Mouse (Mus musculus) G1E (cell line): ENCODE measurements around the gene Edem3. TPM values are rescaled to one million over a fixed set of nuclear protein-coding genes. Genes with fewer than 3 reads are reported as not detected.

Experiments used
- ATAC-seq: 2 replicates; pipeline ENCODE4 v1.8.0; 2016; ENCODE audit warnings: mild to moderate bottlenecking; ENCODE audit not compliant: insufficient number of reproducible peaks, poor library complexity, low FRiP score, severe bottlenecking; ENCODE audit errors: extremely low read depth
- DNase-seq: peaks from one replicate; pipeline ENCODE4 v3.0.0; 2012; ENCODE audit warnings: low spot score
- H3K27me3 ChIP-seq: 2 replicates; pipeline ENCODE4 v1.6.1; 2012; ENCODE audit warnings: mild to moderate bottlenecking, low read length, inconsistent platforms; ENCODE audit not compliant: insufficient read depth
- H3K36me3 ChIP-seq: replicated peaks from 2 replicates; pipeline ENCODE3; 2012; ENCODE audit warnings: mild to moderate bottlenecking, inconsistent platforms
- H3K4me1 ChIP-seq: 2 replicates; pipeline ENCODE4 v1.6.1; 2012; ENCODE audit warnings: low read depth, low read length, inconsistent platforms, mixed read lengths; ENCODE audit not compliant: insufficient read depth
- H3K4me3 ChIP-seq: 2 replicates; pipeline ENCODE4 v1.5.1; 2012; ENCODE audit warnings: low read depth, mild to moderate bottlenecking, inconsistent platforms, low read length, moderate library complexity, mixed read lengths
- H3K9me3 ChIP-seq: replicated peaks from 2 replicates; pipeline ENCODE4 v1.6.1; 2012; ENCODE audit warnings: inconsistent platforms
- CTCF ChIP-seq: IDR thresholded peaks from 2 replicates; pipeline ENCODE4 v1.5.1; 2012; ENCODE audit warnings: low read depth, low read length, inconsistent platforms, mixed read lengths
- GATA1 ChIP-seq: IDR thresholded peaks from 2 replicates; pipeline ENCODE4 v1.6.1; 2012; ENCODE audit warnings: borderline replicate concordance, low read length, inconsistent platforms, mixed read lengths
- GATA2 ChIP-seq: IDR thresholded peaks from 2 replicates; pipeline ENCODE4 v1.6.1; 2012; ENCODE audit warnings: low read depth, low read length, inconsistent platforms, borderline replicate concordance
- POLR2AphosphoS5 ChIP-seq: IDR thresholded peaks from 2 replicates; pipeline ENCODE4 v1.6.1; 2012; ENCODE audit warnings: low read depth, low read length, inconsistent platforms; ENCODE audit not compliant: insufficient replicate concordance
- TAL1 ChIP-seq: conservative IDR thresholded peaks from 2 replicates; pipeline ENCODE4 v1.6.1; 2012; ENCODE audit warnings: low read depth, low read length, inconsistent platforms, mixed read lengths
- polyA plus RNA-seq: library from polyadenylated mRNA; stranded (reverse); fragments of >175 nt; gene quantifications from 2 replicates; pipeline ENCODE4 v1.2.3, GENCODE M21; 2012
- total RNA-seq, 2 experiments: library from RNA; stranded (forward) in 1 of 2; stranded (reverse) in 1 of 2; fragments of 200-1000 nt in 1 of 2; fragments of >200 nt in 1 of 2; fragmentation: Nextera tagmentation in 1 of 2; gene quantifications; 2 replicates each; pipeline ENCODE4 v1.2.3; 2014 to 2017

Edem3 gene
- total and polyA plus RNA-seq, 3 experiments, result 7.7 to 64.0 (median 31.2) TPM

DNA sequence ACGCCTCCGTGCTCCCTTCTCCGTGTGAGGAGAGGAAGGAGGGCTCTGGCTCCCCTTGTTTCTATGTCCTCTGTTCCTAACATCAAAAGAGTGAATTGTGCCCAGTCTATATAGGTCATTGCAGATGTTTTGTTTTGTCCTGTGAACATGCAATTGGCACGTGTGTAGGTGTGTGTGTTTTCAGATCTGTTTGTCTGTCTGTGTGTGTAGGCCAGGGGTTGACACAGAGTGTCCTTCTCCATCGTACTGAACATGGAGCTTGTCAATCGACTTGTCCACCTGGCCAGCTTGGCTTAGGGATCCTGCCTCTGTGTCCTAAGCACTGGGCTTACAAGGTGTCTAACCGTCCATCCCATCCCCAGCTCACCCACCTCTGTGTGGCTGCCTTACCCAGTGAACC lies 44.1 kb upstream of the Edem3 start:
- ATAC-seq (no peak), DNase-seq (no peak)
- Histone ChIP-seq H3K4me1 (peaks cover 23% of the 10 kb centered on the region), H3K9me3 (no peaks in the 10 kb centered on the region), H3K27me3 (peaks cover 8% of the 10 kb centered on the region), H3K36me3 (no peaks in the 10 kb centered on the region), H3K4me3 (no peak overlapping the region)
- no peak for TF ChIP-seq TAL1
- no peak for TF ChIP-seq CTCF
- TF ChIP-seq GATA1, result no peak
- TF ChIP-seq POLR2AphosphoS5, result no peak
- TF ChIP-seq GATA2, result no peak

DNA sequence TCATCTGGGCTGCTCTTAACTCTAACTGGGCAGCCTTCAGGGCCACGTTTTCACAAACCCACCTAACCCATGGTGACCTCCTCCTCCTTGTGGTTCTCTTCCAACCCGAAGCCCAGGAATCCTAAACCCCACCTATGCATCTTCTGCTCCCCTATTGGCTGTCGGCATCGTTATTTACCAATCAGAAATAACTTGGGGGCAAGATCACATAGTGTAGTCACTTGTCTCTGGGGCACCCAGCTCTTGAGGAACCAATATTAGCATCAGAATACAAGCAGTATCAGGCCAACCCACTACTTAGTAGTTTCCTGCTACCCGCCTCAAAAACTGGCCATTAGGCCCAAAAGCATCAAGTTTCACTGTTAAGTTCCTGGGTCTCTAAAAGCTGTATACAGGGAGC lies 42.5 kb upstream of the Edem3 start:
- ATAC-seq (no peak), DNase-seq (no peak)
- H3K36me3 ChIP-seq, result no peaks in the 10 kb centered on the region
- H3K27me3 ChIP-seq, result peaks cover 13% of the 10 kb centered on the region
- no peak overlapping the region for H3K4me3 ChIP-seq
- peaks cover 23% of the 10 kb centered on the region for H3K4me1 ChIP-seq
- no peaks in the 10 kb centered on the region for H3K9me3 ChIP-seq
- TF ChIP-seq GATA2, result no peak
- no peak for TF ChIP-seq TAL1
- TF ChIP-seq CTCF, result no peak

DNA sequence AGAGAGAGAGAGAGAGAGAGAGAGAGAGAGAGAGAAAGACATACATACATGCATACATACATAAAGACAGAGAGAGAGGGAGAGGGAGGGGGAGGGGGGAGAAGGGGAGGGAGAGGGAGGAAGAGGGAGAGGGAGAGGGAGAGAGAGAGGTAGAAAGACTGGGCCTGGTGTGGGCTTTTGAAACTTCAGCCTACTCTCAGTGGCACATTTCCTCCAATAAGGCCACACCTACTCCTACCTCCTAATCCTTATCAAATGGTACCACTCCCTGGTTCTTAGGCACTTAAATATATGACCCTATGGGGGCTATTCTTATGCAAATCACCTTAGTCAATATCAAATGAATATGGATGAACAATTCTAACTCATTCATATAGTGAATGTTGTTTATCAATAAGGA lies 41.5 kb upstream of the Edem3 start:
- Histone ChIP-seq H3K9me3 (no peaks in the 10 kb centered on the region), H3K4me1 (peaks cover 25% of the 10 kb centered on the region), H3K27me3 (peaks cover 19% of the 10 kb centered on the region), H3K36me3 (no peaks in the 10 kb centered on the region), H3K4me3 (no peak overlapping the region)
- TF ChIP-seq CTCF (no peak), TAL1 (no peak), POLR2AphosphoS5 (no peak), GATA2 (no peak), GATA1 (no peak)
- no peak for DNase-seq
- ATAC-seq, result no peak

DNA sequence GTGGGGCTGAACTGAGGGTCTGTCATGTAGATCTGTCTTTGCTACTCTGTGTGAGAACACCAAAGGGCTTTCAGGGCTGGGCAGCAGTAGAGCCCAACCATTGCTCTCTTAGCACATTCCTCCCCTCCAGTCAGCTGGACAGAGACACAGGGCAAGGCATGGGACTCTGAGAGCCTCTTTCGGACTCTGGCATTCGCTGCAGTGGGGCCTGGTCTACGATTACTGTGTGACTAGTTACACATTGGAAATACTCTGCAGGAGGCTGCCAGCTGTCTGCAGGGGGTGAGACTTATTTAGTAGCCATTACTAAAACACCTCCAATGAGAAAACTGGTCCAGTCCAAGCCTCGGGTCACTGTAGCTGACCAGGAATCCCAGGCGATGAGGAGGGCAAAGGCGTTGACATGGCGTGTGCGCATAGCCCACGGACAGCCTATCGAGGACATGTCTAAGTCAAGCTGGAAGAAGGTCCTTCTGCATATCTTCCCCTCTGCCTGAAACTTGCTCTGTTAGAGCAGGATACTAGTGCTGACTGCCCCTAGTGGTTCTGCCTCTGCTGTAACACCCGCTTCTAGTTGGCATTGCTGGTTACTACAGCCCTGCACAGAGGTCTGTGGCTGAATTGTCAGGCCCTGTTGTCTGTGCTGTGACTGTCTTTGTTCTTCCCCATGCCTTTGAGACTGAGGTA lies 39.0 kb upstream of the Edem3 start:
- H3K4me1 ChIP-seq, result peaks cover 22% of the 10 kb centered on the region
- no peak for ATAC-seq
- TF ChIP-seq TAL1 (no peak), GATA1 (no peak), CTCF (no peak), GATA2 (no peak), POLR2AphosphoS5 (no peak)
- peaks cover 31% of the 10 kb centered on the region for H3K27me3 ChIP-seq
- DNase-seq, result no peak
- H3K36me3 ChIP-seq, result no peaks in the 10 kb centered on the region
- H3K9me3 ChIP-seq, result no peaks in the 10 kb centered on the region
- H3K4me3 ChIP-seq, result no peak overlapping the region

DNA sequence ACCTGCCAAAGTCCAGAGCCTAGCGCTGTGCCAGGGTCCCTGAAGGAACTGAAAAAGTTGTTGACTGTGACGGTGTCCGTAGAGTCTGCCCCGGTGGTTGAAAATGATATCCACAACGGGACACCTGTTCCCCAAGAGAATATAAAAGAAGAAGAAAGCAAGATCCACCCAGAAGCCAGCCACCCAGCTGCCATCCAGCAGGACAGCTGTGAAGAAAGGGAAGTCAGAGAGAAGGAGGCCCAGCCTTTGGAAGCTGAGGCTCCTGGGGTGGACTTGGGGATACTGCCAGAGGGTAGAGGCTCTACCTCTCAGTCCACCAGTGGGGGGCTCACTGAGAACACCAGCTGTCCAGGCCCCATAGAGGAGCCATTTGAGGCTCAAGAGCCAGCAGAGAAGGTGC lies 37.5 kb upstream of the Edem3 start:
- DNase-seq (no peak), ATAC-seq (no peak)
- no peak overlapping the region for H3K4me3 ChIP-seq
- peaks cover 23% of the 10 kb centered on the region for H3K4me1 ChIP-seq
- H3K36me3 ChIP-seq, result no peaks in the 10 kb centered on the region
- no peaks in the 10 kb centered on the region for H3K9me3 ChIP-seq
- TF ChIP-seq GATA2, result no peak
- TF ChIP-seq TAL1, result no peak
- TF ChIP-seq CTCF, result no peak
- no peak for TF ChIP-seq GATA1
- TF ChIP-seq POLR2AphosphoS5, result no peak
- peaks cover 30% of the 10 kb centered on the region for H3K27me3 ChIP-seq

DNA sequence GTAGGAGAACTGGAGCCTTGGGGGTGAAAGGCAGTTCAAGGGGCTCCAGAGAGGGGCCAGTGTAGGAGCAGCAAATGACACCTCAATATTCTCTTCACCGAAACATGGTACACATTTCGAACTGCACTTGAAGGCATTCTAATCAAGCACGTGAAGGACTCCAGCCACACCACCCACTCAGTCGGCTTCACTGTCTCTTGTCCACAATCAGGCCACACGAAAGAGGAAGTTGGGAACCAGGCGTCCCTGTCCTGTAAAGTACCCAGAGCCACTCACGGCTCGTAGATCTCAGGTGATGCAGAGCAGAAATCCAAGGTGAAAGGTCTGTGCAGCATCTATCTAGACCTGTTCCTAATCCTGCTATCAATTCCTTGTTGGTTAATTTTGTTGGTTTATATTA lies 36.6 kb upstream of the Edem3 start:
- TF ChIP-seq GATA2 (no peak), POLR2AphosphoS5 (no peak), GATA1 (no peak), TAL1 (no peak), CTCF (no peak)
- peaks cover 24% of the 10 kb centered on the region for H3K4me1 ChIP-seq
- ATAC-seq (peak; percentile 35; the same call in 1 of the 2 replicates), DNase-seq (no peak)
- no peaks in the 10 kb centered on the region for H3K36me3 ChIP-seq
- H3K9me3 ChIP-seq, result no peaks in the 10 kb centered on the region
- H3K4me3 ChIP-seq, result no peak overlapping the region
- peaks cover 30% of the 10 kb centered on the region for H3K27me3 ChIP-seq
